Mouse (Mus musculus) cerebellum, adult 2 months (tissue): ENCODE data around the gene Slc38a8. TPM values are rescaled to one million over a fixed set of nuclear protein-coding genes. Genes with fewer than 3 reads are reported as not detected.

Source experiments
- DNase-seq, 2 experiments: peaks; one replicate each; pipeline ENCODE4 v3.0.0; 2021
- H3K27ac ChIP-seq: fragments of 200-500 bp; 2 replicates; pipeline ENCODE4 v1.5.1; 2012; ENCODE audit warnings: low read length, control low read depth, inconsistent platforms; ENCODE audit not compliant: insufficient read depth
- H3K27me3 ChIP-seq: fragments of 200-500 bp; 2 replicates; pipeline ENCODE4 v1.6.1; 2012; ENCODE audit warnings: inconsistent platforms, mild to moderate bottlenecking, low read length, moderate library complexity; ENCODE audit not compliant: control insufficient read depth, insufficient read depth
- H3K4me1 ChIP-seq: fragments of 200-500 bp; 2 replicates; pipeline ENCODE4 v1.6.1; 2011; ENCODE audit warnings: low read length; ENCODE audit not compliant: control insufficient read depth, insufficient read depth
- H3K4me3 ChIP-seq: fragments of 200-500 bp; replicated peaks from 2 replicates; pipeline ENCODE3; 2011; ENCODE audit warnings: mild to moderate bottlenecking, low read depth, low read length, control low read depth; ENCODE audit not compliant: insufficient read depth
- CTCF ChIP-seq: fragments of 200-500 bp; IDR thresholded peaks from 2 replicates; pipeline ENCODE4 v1.5.1; 2011; ENCODE audit warnings: low read depth, mild to moderate bottlenecking, control low read depth, low read length, moderate library complexity, borderline replicate concordance; ENCODE audit not compliant: insufficient read depth
- POLR2A ChIP-seq: fragments of 200-500 bp; IDR thresholded peaks from 2 replicates; pipeline ENCODE4 v1.6.1; 2011; ENCODE audit warnings: low read length, control low read depth, borderline replicate concordance; ENCODE audit not compliant: insufficient read depth
- WGBS: fragments of 180-500 bp; shearing (Covaris S2); methylation state at CpG from one replicate; pipeline ENCODE4 v1.1.7; 2018; 5-methylcytosine and 5-hydroxymethylcytosine counted together
- polyA plus RNA-seq: library from polyadenylated mRNA; depleted of rRNA; stranded (reverse); fragments of >200 nt; gene quantifications from 2 replicates; pipeline ENCODE4 v1.2.3, GENCODE M21; 2012

Gene Slc38a8
- polyA plus RNA-seq, 1 experiment = 0.29 TPM

DNA sequence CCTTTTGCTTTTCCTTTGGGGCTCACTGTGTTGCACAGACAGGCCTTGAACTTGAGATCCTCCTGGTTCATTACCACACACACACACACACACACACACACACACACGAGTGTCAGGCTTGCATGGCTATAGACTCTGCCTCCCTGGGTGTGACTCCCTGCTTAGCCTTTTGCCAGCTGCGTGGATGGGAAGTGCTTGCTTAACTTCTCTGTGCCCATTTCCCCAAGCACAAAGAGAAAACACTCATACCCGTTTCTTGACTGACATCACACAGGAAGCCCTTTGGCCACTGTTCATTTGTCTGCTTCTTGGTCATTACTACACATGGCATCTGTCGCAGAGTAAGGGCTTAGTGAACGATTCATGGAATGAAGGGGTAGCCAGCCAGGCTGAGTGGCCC, 59.5 kb downstream of the Slc38a8 start:
- TF ChIP-seq POLR2A = no peak
- TF ChIP-seq CTCF = no peak
- H3K4me1 ChIP-seq = peaks cover 7% of the 10 kb centered on the region
- no peak overlapping the region for H3K27ac ChIP-seq
- WGBS = 58% methylated on average over 5 of the region's 5 CpGs
- H3K4me3 ChIP-seq = no peak overlapping the region
- DNase-seq = no peak
- no peaks in the 10 kb centered on the region; the same call in 1 of the 2 replicates for H3K27me3 ChIP-seq

GRCm38 (mm10) chr8:119440952-119441270, 60.6 kb downstream of the Slc38a8 start:
- Histone ChIP-seq H3K27ac (no peak overlapping the region), H3K4me3 (no peak overlapping the region), H3K4me1 (peaks cover 7% of the 10 kb centered on the region), H3K27me3 (no peaks in the 10 kb centered on the region)
- no peak for TF ChIP-seq CTCF
- no peak for TF ChIP-seq POLR2A
- DNase-seq = no peak
- WGBS = 40% methylated on average over 1 of the region's 1 CpGs

GRCm38 (mm10) chr8:119440250-119440951, 61.1 kb downstream of the Slc38a8 start:
- WGBS = 30% methylated on average over 16 of the region's 16 CpGs
- DNase-seq = peak; percentile 57

GRCm38 (mm10) chr8:119439893-119440249, 61.6 kb downstream of the Slc38a8 start:
- H3K4me1 ChIP-seq = peaks cover 7% of the 10 kb centered on the region
- DNase-seq = no peak
- H3K27ac ChIP-seq = no peak overlapping the region
- H3K27me3 ChIP-seq = no peaks in the 10 kb centered on the region
- TF ChIP-seq POLR2A (no peak), CTCF (no peak)
- WGBS = 65% methylated on average over 7 of the region's 7 CpGs
- H3K4me3 ChIP-seq = no peak overlapping the region

More at GRCm38 (mm10) chr8:119440250-119440951, 61.1 kb downstream of the Slc38a8 start:
- TF ChIP-seq POLR2A (no peak), CTCF (peak; percentile 64; the same call in 1 of the 2 replicates)
- H3K27me3 ChIP-seq = no peaks in the 10 kb centered on the region
- no peak overlapping the region for H3K27ac ChIP-seq
- H3K4me1 ChIP-seq = peaks cover 7% of the 10 kb centered on the region
- no peak overlapping the region for H3K4me3 ChIP-seq

DNA sequence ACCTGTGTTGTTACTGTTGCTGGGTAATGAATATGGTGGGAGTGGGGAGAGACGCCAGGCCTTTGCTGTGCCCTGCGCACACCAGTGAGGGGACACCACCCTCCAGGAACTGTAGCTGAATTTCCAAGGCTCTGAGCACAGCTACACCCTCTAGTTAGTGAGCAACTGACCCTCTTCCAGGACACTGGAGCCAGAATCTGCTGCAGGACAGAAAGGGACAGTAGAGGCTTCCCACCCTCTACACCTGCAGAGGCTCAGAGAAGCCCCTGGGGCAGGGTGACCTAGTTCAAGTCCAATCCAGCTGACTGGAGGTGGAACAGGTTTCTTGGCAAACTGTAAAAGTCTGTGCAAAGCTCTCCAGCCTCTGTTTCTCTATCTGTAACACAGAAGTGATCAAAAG, 62.1 kb downstream of the Slc38a8 start:
- no peaks in the 10 kb centered on the region for H3K27me3 ChIP-seq
- no peak for DNase-seq
- no peak overlapping the region for H3K4me3 ChIP-seq
- TF ChIP-seq POLR2A (no peak), CTCF (no peak)
- WGBS = 96% methylated on average over 2 of the region's 2 CpGs
- H3K27ac ChIP-seq = no peak overlapping the region
- H3K4me1 ChIP-seq = peaks cover 7% of the 10 kb centered on the region

- Histone ChIP-seq H3K4me1 (peaks cover 7% of the 10 kb centered on the region), H3K4me3 (no peak overlapping the region), H3K27ac (no peak overlapping the region), H3K27me3 (no peaks in the 10 kb centered on the region)
- DNase-seq = no peak
- TF ChIP-seq CTCF = no peak
- no peak for TF ChIP-seq POLR2A
- 90% methylated on average over 6 of the region's 6 CpGs for WGBS
These were observed 62.6 kb downstream of the Slc38a8 start for GRCm38 (mm10) chr8:119438876-119439275.

DNA sequence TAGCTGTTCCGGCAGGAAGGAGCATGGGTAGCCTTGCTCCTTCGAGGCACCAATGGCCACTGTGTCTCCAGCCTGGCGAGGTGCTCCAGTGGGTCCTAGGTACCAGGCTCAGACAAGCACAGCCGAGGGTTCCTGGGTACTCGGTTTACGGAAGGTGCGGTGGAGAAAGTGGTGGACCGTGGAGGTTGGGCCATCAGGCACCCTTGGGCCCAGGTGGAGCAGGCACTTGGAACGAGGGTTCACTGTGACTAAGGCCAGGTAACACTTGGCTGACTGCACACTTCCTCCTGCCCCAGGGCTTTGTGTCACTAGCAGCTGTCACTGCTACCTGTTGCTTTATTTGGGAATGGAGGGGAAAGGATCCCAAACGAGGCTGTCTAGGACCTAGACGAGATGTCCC, 64.0 kb downstream of the Slc38a8 start:
- peak in 1 of 2 experiments; percentile 42 for DNase-seq
- no peak overlapping the region for H3K27ac ChIP-seq
- WGBS = 47% methylated on average over 11 of the region's 11 CpGs
- TF ChIP-seq POLR2A (no peak), CTCF (no peak)
- peaks cover 7% of the 10 kb centered on the region for H3K4me1 ChIP-seq
- no peak overlapping the region for H3K4me3 ChIP-seq
- H3K27me3 ChIP-seq = no peaks in the 10 kb centered on the region

DNA sequence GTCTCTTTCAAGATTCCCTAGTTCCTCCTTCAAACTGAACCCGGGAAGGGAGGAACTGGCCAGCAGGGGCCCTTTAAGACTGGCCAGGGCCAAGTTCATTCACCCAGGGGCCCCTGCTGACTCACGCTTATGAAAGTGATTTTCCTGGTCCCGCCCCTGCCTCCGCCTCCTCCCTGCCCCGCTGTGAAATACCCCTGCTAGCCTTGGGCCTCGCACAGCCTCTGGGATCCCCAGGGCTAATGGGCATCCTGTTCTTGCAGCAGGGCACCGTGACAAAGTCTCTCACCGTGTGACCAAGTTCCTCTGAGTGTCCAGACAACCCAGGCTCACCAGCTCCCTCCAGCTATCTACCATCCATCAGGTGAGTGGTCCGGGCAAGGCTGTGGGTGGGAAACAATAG, 64.6 kb downstream of the Slc38a8 start:
- DNase-seq = no peak
- TF ChIP-seq CTCF (no peak), POLR2A (no peak)
- Histone ChIP-seq H3K27me3 (no peaks in the 10 kb centered on the region), H3K4me3 (no peak overlapping the region), H3K27ac (no peak overlapping the region), H3K4me1 (peaks cover 7% of the 10 kb centered on the region)
- WGBS = 23% methylated on average over 9 of the region's 9 CpGs
